Mouse (Mus musculus): ENCODE data around the gene Ano2.

- TF ChIP-seq POLR2A (IDR thresholded peaks at IDR 0.05; ENCODE audit: control insufficient read depth, extremely low read depth, insufficient read depth, low read length, poor library complexity) (no peak), CTCF (IDR thresholded peaks at IDR 0.05; ENCODE audit: borderline replicate concordance, control insufficient read depth, extremely low read depth, insufficient read depth, low read length, poor library complexity) (no peak)
Observed at GRCm38 (mm10) chr6:126035621-126036020, 345.4 kb downstream of the Ano2 start.

Measured in thymus, adult 2 months (tissue).